11 mouse cellular contexts compared by ENCODE assay signal in the genomic region with DNA sequence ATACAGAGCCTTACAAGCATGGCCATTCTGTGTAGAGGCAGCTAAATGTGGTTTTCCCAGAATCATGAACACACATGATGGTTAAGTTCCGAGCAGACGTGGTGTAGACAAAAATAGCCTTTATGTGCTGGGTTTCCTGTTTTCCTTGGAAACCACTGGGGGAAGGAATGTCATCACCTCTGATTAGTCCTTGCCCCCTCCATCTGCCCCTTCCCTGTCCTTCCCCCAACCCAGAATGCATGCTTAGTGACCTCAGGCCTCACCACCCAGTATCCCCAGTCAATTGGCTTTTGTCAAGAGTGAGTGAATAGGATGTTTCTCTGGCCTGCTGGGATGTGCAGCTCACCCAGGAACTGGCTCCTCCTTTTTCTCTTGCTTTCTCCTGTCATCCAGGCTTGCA.
DNase-seq lines count a peak whose midpoint lies in the region; ATAC-seq and TF ChIP-seq lines count a peak whose summit lies in the region.
"Had no signal": no experiment of that assay in that cellular context is flagged by ENCODE, and none has a peak within 500 bp of the region (broad histone marks: within the 10 kb centered on the region; RNA-seq: fewer than 3 reads in every experiment).

No protein-coding gene starts in this region.

- no peak for DNase-seq in forebrain, embryonic 11.5 days (ENCODE audit: low spot score)
- DNase-seq in forebrain, postnatal 0 days, result no peak
- DNase-seq in kidney, postnatal 0 days (ENCODE audit: low spot score), result peak; percentile 55
- no peak for DNase-seq in kidney, adult 18-20 months
- peak; percentile 62 for DNase-seq in embryo, embryonic 11 days
- no peak for DNase-seq in gastrocnemius, postnatal 14 days
- no peak for DNase-seq in lung, postnatal 25 days (ENCODE audit: low spot score)
- DNase-seq: gastrocnemius, adult 2 months; thymus, postnatal 14 days had no signal

- H3K4me2 ChIP-seq in forebrain, embryonic 11.5 days (ENCODE audit: low read depth, low read length, severe bottlenecking), result no peak overlapping the region
- no peak overlapping the region for H3K4me2 ChIP-seq in forebrain, postnatal 0 days (ENCODE audit: low read depth)
- H3K4me2 ChIP-seq in kidney, postnatal 0 days (ENCODE audit: low read length), result no peak overlapping the region
- H3K4me2 ChIP-seq in midbrain, embryonic 16.5 days (ENCODE audit: low read length), result no peak overlapping the region
- H3K4me2 ChIP-seq: embryonic facial prominence, embryonic 13.5 days had no signal

- no peaks in the 10 kb centered on the region for H3K9me3 ChIP-seq in forebrain, embryonic 11.5 days (ENCODE audit: control insufficient read depth, low read length)
- no peaks in the 10 kb centered on the region for H3K9me3 ChIP-seq in forebrain, postnatal 0 days (ENCODE audit: low read length)
- no peaks in the 10 kb centered on the region for H3K9me3 ChIP-seq in kidney, postnatal 0 days (replicated peaks; ENCODE audit: low read length)
- no peaks in the 10 kb centered on the region for H3K9me3 ChIP-seq in midbrain, embryonic 16.5 days (replicated peaks; ENCODE audit: control insufficient read depth, low read length, poor library complexity, severe bottlenecking)
- H3K9me3 ChIP-seq: embryonic facial prominence, embryonic 13.5 days had no signal

- ATAC-seq in forebrain, embryonic 11.5 days (replicated peaks; ENCODE audit: low FRiP score), result no peak; the same call in 1 of the 2 replicates
- ATAC-seq in forebrain, postnatal 0 days, result no peak
- no peak for ATAC-seq in kidney, postnatal 0 days (replicated peaks; ENCODE audit: low FRiP score, low read depth)
- ATAC-seq in midbrain, embryonic 16.5 days, result no peak

- 8% methylated on average over 2 of the region's 2 CpGs for whole genome bisulfite sequencing in forebrain, embryonic 11.5 days
- WGBS in forebrain, postnatal 0 days, result 24% methylated on average over 2 of the region's 2 CpGs
- 32% methylated on average over 2 of the region's 2 CpGs for WGBS in kidney, postnatal 0 days
- WGBS in midbrain, embryonic 16.5 days, result 27% methylated on average over 2 of the region's 2 CpGs

- H3K4me3 ChIP-seq in forebrain, embryonic 11.5 days (ENCODE audit: low read depth, low read length), result no peak overlapping the region
- H3K4me3 ChIP-seq in forebrain, postnatal 0 days (ENCODE audit: low read depth, low read length), result no peak overlapping the region
- H3K4me3 ChIP-seq in kidney, postnatal 0 days (replicated peaks; ENCODE audit: low read depth, low read length), result no peak overlapping the region
- H3K4me3 ChIP-seq in midbrain, embryonic 16.5 days (ENCODE audit: low read depth, low read length), result no peak overlapping the region
- H3K4me3 ChIP-seq: embryonic facial prominence, embryonic 13.5 days; gastrocnemius, adult 2 months had no signal

- no peak overlapping the region for H3K9ac ChIP-seq in forebrain, embryonic 11.5 days (ENCODE audit: low read length)
- H3K9ac ChIP-seq in forebrain, postnatal 0 days, result no peak overlapping the region
- no peak overlapping the region for H3K9ac ChIP-seq in kidney, postnatal 0 days (ENCODE audit: low read depth, low read length)
- H3K9ac ChIP-seq in midbrain, embryonic 16.5 days (ENCODE audit: low read depth, low read length), result no peak overlapping the region
- H3K9ac ChIP-seq: embryonic facial prominence, embryonic 13.5 days had no signal

- TF ChIP-seq CTCF in forebrain, postnatal 0 days (IDR thresholded peaks at IDR 0.05; ENCODE audit: low read depth), result no peak
- no peak for TF ChIP-seq CTCF in kidney, postnatal 0 days (IDR thresholded peaks at IDR 0.05; ENCODE audit: low read depth)

- H3K4me1 ChIP-seq in forebrain, embryonic 11.5 days (replicated peaks; ENCODE audit: control insufficient read depth, insufficient read depth, low read length), result peaks cover 24% of the 10 kb centered on the region
- H3K4me1 ChIP-seq in forebrain, postnatal 0 days (ENCODE audit: insufficient read depth), result 0 out of 2 replicates have a peak, but pooled peaks cover 4% of the 10 kb centered on the region
- peaks cover 28% of the 10 kb centered on the region for H3K4me1 ChIP-seq in kidney, postnatal 0 days (replicated peaks; ENCODE audit: insufficient read depth, low read length)
- H3K4me1 ChIP-seq in midbrain, embryonic 16.5 days (ENCODE audit: control insufficient read depth, insufficient read depth, low read length), result peaks cover 19% of the 10 kb centered on the region

- H3K36me3 ChIP-seq in forebrain, embryonic 11.5 days (ENCODE audit: control insufficient read depth, insufficient read depth, low read length), result no peaks in the 10 kb centered on the region
- H3K36me3 ChIP-seq in forebrain, postnatal 0 days (ENCODE audit: insufficient read depth), result peaks cover 3% of the 10 kb centered on the region; the same call in 1 of the 2 replicates
- no peaks in the 10 kb centered on the region for H3K36me3 ChIP-seq in kidney, postnatal 0 days (ENCODE audit: insufficient read depth, low read length)
- no peaks in the 10 kb centered on the region for H3K36me3 ChIP-seq in midbrain, embryonic 16.5 days (ENCODE audit: control insufficient read depth, insufficient read depth, low read length)
- H3K36me3 ChIP-seq: embryonic facial prominence, embryonic 13.5 days had no signal

- no peaks in the 10 kb centered on the region for H3K27me3 ChIP-seq in forebrain, embryonic 11.5 days (ENCODE audit: control insufficient read depth, insufficient read depth, low read length)
- no peaks in the 10 kb centered on the region for H3K27me3 ChIP-seq in forebrain, postnatal 0 days (ENCODE audit: insufficient read depth, low read length)
- no peaks in the 10 kb centered on the region for H3K27me3 ChIP-seq in kidney, postnatal 0 days (ENCODE audit: insufficient read depth, low read length)
- no peaks in the 10 kb centered on the region for H3K27me3 ChIP-seq in midbrain, embryonic 16.5 days (ENCODE audit: control insufficient read depth, insufficient read depth, low read depth, low read length)
- H3K27me3 ChIP-seq: embryonic facial prominence, embryonic 13.5 days had no signal

- intact Hi-C loops in gastrocnemius, postnatal 14 days (cut with DNase I; ENCODE audit: low total_unique reads), result no loop called here

- H3K27ac ChIP-seq in forebrain, embryonic 11.5 days (ENCODE audit: low read depth, low read length), result 0 out of 2 replicates have a peak overlapping the region, but pooled peaks have one; percentile 20
- H3K27ac ChIP-seq in forebrain, postnatal 0 days (ENCODE audit: low read depth, low read length), result no peak overlapping the region
- H3K27ac ChIP-seq in kidney, postnatal 0 days, result no peak overlapping the region
- H3K27ac ChIP-seq in midbrain, embryonic 16.5 days (ENCODE audit: low read length), result peak overlapping the region; percentile 24; the same call in 1 of the 2 replicates
- H3K27ac ChIP-seq: gastrocnemius, adult 2 months had no signal

Comparison
In these comparisons a context has a peak if more than half of its experiments do, and no peak if none do; other contexts are left out.
1. DNase-seq: peak in kidney, postnatal 0 days (single experiment) and embryo, embryonic 11 days (single experiment); none in forebrain, embryonic 11.5 days (single experiment), forebrain, postnatal 0 days (single experiment), kidney, adult 18-20 months (single experiment), gastrocnemius, postnatal 14 days (single experiment) and lung, postnatal 25 days (single experiment).
2. H3K27ac ChIP-seq: peak in forebrain, embryonic 11.5 days (single experiment) and midbrain, embryonic 16.5 days (single experiment); none in forebrain, postnatal 0 days (single experiment) and kidney, postnatal 0 days (single experiment).